Mouse (Mus musculus) yolk sac, embryonic 10.5 days (tissue): ENCODE data around the gene Lbx1.

Experiments
- DNase-seq: peaks from one replicate; pipeline ENCODE4 v3.0.0-alpha.2; 2017; ENCODE audit warnings: low spot score

The Lbx1 gene

GRCm38 (mm10) chr19:45235766-45236362 is at the start of gene Lbx1:
Gene Lbx1 (minus strand): TSS chr19:45235812.
- DNase-seq, result no peak

DNA sequence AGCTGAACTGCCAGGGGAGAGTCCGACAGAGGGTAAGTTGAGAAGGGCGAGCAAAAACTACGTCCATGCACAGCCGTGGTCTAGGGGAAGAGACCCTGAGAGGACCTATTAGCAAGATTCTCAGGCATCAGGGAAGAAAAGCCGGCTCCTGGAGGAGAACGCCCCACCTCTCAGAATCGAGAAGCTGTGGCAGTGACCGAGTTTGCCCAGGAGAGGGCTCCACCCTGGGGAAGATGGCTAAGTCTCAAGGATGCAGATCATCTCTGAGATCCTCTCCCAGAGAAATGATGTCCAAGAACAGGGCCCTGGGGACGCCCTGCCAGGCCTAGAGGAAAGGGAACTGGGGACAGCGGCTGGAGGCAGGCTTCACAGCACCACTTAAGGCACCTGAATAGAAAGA is 47.7 kb upstream of the Lbx1 start:
- DNase-seq, result no peak

GRCm38 (mm10) chr19:45276196-45276595 is 40.6 kb upstream of the Lbx1 start:
- DNase-seq, result no peak

DNA sequence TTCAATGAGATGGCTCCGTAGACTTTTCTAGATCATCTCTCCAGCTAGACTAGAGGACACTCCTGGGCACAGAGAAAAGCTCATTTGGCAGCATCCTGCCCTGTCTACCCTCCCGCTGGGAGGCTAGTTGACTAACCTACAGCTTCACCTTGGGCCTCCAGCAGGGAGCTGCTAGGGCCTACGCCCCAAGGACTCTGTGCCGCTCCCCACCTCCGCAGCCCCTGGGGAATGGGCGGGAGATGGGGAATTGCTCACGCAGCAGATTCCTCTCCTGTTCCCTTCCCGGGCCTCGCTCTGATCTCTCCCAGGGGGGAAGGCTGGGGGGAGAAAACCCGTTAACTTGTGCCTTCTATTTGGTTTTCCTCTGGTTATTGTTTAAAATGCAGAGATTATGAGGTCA is 36.4 kb upstream of the Lbx1 start:
- DNase-seq, result no peak

GRCm38 (mm10) chr19:45262995-45263394 is 27.4 kb upstream of the Lbx1 start:
- DNase-seq, result no peak

DNA sequence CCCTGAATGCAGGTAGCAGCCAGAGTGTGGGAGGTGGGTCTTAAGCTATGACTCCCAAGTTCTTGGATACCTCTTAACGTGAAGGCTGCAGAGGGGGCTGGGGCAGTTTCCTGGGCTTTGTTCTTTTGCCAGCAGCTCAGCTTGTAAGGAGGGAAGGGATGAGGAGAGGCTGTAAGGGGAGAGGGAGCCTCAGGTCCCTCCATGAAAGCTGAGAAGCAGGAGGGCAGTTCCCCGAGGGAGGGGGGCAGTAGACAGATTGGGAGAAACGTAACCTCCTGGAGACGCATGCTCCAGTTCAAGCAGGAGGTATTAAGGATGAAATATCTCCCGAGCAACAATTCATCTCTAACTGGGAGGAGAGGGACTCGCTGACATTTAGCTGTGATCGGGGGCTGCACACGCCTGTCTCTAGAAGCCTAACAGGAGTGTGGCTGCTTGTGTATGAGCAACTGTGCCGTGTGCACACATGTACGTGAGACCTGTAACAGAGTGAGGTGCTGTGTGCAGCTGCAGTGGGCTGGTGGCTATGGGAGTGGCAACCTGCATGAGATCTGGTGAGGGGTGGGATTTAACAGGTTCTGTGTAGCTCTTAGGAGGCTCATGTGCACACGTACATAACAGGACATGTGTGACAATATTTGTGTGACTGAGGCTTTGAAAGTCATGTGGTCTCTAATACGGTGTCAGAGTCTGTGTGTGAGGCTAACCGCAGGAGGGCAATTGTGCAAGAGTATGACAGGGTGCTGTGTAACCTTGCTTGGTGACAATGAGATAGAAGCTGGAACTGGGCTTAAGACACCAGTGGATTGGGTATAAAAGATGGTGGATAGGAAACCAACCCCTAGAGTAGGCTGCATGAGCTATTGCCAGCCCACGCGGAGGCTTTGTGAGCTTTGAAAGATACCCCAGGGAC is 22.1 kb upstream of the Lbx1 start:
- DNase-seq, result no peak

DNA sequence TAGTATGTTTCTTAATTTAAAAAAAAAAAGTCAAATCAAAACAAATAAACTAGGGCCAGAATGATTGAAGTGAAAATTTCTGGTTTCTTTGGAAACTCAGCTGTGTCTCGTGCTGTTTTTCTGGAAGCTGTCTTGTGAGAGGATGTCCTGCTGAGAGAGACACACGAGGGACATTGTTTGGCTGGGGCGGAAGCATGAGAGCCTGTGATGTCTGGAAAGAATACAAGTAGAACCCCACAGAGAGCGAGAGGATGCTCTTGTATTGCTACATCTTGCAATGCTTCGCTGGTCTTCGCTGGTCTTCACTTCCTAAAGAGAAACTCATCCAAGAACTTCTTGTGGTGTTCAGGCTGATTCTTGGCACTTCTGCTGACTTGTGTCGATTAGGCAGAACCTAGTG is 19.2 kb upstream of the Lbx1 start:
- no peak for DNase-seq

- no peak for DNase-seq
These were observed 16.8 kb upstream of the Lbx1 start for GRCm38 (mm10) chr19:45252436-45252835.

- no peak for DNase-seq
These were observed 13.1 kb upstream of the Lbx1 start for GRCm38 (mm10) chr19:45248691-45249090.

GRCm38 (mm10) chr19:45243918-45244700 is 8.5 kb upstream of the Lbx1 start:
- no peak for DNase-seq

- DNase-seq, result no peak
These were observed 7.6 kb upstream of the Lbx1 start for GRCm38 (mm10) chr19:45243264-45243602.

GRCm38 (mm10) chr19:45242348-45243263 is 7.0 kb upstream of the Lbx1 start:
- DNase-seq, result no peak

- DNase-seq, result no peak
These were observed 6.4 kb upstream of the Lbx1 start for GRCm38 (mm10) chr19:45242017-45242347.

GRCm38 (mm10) chr19:45240026-45240425 is 4.4 kb upstream of the Lbx1 start:
- no peak for DNase-seq

DNA sequence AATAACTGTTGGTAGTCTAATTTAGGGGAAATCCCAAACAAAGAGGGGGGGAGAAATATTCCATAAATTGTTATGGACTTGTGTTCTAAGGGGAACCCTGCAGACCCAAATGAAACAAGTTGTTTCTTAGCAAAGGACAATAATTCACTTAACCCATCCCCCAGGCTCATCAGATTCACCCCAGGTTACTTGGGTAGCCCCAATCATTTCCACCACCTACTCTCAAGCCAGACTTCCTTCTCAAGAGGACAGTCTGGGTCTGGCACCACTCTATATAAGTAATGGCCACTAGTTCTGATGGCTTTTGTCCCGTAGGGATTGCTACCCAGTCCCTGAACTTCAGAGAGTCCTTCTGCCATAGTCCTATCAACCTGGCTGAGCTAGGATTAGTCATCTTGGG is 3.6 kb upstream of the Lbx1 start:
- no peak for DNase-seq

DNA sequence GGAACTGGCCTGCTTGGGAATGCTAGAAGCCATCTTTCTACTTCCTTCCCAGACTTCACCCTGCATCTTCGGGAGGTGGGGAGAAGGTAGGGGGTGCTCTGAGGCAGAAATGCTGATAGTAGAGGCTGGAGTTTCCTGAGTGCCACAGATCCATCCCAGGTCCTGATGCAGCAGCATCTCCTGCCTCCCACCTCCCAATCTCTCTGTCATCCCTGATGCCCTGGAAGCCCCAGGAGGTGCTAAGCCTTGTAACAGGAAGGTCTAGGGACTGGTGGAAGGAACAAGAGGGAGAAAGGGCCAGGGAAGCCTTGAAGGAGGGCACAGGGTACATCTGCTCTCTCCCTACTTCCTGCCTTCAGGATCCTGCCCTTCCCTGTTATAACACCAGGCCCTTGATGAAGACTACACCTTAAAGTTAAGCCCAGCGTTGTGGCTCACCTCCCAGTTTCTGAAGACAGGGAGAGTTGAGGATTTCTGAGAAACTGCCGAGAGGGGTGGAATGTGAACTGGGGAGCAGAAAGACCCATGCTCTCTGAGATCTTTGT is 2.1 kb upstream of the Lbx1 start:
- DNase-seq, result no peak

GRCm38 (mm10) chr19:45237099-45237498 is 1.5 kb upstream of the Lbx1 start:
- no peak for DNase-seq

- DNase-seq, result peak; percentile 35
These were observed 841 bp upstream of the Lbx1 start for GRCm38 (mm10) chr19:45236363-45236942.

DNA sequence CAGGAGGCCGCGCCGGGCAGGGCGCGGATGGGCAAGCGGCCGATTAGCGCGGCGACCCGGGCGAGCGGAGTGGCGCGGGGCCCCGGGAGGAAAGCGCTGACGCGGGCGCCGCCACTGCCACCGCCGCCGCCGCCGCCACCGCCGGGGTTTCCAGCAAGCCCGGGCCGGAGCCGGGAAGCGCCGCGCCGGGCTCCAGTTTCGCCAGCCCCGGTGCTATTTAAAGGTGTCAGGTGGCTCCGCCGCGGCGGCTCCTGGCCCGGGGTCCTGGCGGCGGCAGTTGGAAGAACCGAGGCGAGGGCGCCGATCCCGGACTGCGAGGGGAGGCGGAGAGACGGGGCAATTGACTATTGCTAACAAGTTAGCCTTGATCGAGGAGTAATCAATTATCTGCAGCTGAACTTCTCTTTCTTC is 276 bp downstream of the Lbx1 start:
- no peak for DNase-seq

DNA sequence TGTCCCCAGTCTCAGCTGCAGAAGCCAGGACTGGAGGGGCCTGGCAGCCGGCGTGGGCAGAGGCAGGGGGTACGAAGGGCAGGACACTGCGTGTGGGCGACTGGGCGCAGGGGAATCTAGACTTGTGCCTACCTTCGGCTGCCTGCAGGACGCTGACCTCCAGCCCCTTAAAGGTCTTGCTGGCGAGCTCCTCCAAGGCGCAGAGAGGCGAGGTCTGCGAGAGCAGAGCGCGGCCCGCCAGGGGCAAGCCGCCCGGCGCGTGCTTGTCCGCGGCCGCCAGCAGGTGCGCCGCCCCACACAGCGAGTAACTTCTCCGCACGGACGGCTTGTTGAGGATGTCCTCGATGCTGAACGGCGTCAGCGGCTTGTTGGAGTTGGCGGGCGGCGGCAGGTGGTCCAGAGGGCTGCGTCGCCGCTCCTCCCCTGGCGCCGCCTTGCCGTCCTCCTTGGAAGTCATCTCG is 811 bp downstream of the Lbx1 start:
- DNase-seq, result no peak

- no peak for DNase-seq
These were observed 1.3 kb downstream of the Lbx1 start for GRCm38 (mm10) chr19:45234191-45234770.
